Mouse (Mus musculus) testis, adult 2 months (tissue): ENCODE measurements around the gene Spn.

Experiments used
- CTCF ChIP-seq: fragments of 200-500 bp; IDR thresholded peaks from 2 replicates; pipeline ENCODE4 v1.5.1; 2012; ENCODE audit warnings: low read depth, mild to moderate bottlenecking, inconsistent platforms, low read length, moderate library complexity; ENCODE audit not compliant: control insufficient read depth, insufficient read depth, insufficient replicate concordance
- POLR2A ChIP-seq: fragments of 200-500 bp; IDR thresholded peaks from 2 replicates; pipeline ENCODE4 v1.6.1; 2012; ENCODE audit warnings: low read depth, mild to moderate bottlenecking, inconsistent platforms, low read length, moderate library complexity; ENCODE audit not compliant: control insufficient read depth

DNA sequence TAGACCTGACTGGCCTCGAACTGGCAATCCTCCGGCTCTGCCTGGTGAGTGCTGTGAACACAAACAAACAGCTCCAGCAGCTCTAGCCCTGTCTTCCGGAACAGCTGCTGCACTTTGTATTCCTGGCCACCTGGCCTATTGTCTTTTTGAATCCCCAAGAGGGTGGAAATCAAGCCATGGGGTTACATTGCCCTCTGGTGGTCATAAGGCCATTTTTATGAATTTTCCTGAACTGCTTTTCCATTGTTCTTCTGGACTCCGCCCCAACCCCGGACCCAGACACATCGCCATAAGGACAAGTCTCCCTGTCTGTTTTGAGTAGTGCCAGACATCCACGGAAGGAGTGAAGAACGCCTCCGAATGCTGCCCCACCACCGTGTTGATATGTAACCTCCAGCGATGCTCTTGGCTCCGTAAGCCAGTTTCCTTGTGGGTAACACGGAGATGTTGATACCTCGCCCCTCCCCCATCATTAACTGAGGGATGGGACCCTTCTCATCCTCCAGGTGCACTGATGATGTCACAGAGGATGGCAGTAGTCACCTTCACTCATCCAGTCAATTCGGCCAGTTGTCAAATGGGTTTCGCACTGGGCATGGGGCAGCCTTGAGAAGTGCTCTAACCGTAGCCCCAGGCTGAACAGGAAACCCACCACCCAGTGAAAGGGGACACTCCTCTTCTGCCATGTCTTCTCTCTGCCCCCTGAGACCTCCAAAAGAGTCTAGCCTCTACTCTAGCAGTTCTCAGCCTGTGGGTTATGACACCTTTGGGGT lies 32.9 kb downstream of the Spn start:
- TF ChIP-seq CTCF (no peak), POLR2A (no peak; the same call in 1 of the 2 replicates)
